Mouse (Mus musculus): Measurements from ENCODE around the gene Tex264.

- TF ChIP-seq POLR2A (IDR thresholded peaks at IDR 0.05; ENCODE audit: borderline replicate concordance, control insufficient read depth, low read depth, low read length) (no peak), CTCF (IDR thresholded peaks at IDR 0.05; ENCODE audit: control insufficient read depth, insufficient read depth, low read length) (no peak)
Observed at GRCm38 (mm10) chr9:106684093-106684872, 1.4 kb downstream of the Tex264 start.

Measured in bone marrow, adult 2 months (tissue).